Mouse (Mus musculus) CD4-positive, CD25-positive, alpha-beta regulatory T cell, adult 4 months (primary cell): Measurements from ENCODE around the gene Zfx. TPM values are rescaled to one million over a fixed set of nuclear protein-coding genes. Genes with fewer than 3 reads are reported as not detected.

Experiments used
- ATAC-seq: one replicate; pipeline ENCODE4 v1.8.0; 2017
- polyA plus RNA-seq, 2 experiments: library from polyadenylated mRNA; unstranded; fragments of 100-300 nt; shearing (Covaris generic); gene quantifications; one replicate each; pipeline ENCODE4 v1.2.1; 2017

Zfx gene
- polyA plus RNA-seq: 10 to 100 TPM; 28.9 to 32.5 TPM

DNA sequence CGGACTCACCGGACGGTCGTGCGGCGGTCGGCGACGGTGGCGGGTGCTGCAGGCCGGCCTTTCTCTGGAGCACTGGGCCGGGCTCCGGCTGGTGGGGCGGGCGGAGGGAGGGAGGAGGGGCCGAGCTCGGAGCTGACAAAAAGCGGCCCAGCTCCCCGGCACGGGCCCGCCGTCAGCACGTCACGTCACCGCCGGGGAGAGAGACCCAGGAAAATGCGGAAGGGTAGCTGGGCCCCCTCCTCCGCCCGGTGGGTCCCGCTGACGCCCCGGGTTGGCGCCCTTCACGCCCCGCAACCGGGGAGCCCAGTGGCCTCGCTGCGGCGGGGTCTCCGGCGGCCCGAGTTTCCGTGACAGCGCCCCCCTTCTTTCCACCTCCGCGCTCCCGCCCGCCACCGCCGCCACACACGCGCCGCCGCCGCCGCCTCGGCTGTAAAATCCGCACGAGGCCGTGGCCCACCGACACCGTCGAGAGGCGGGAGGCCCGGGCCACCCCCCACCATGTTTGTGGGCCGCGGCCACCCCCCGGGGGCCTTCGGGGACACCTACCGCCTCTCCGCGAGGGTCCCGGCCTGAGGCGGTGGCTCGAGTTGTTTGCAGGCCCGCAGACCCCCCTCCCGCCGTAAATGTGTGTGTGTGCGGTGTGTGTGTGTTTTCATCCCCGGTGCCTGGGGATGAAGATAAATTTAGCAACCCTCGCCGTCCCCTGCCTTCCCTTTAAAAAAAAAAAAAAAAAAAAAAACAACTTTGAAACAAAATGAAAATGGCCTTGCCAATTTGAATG, at the start of gene Zfx:
Gene Zfx, minus strand, starts transcription at position 644 of the 781 bp plus-strand sequence.
- ATAC-seq: peak; percentile 27

DNA sequence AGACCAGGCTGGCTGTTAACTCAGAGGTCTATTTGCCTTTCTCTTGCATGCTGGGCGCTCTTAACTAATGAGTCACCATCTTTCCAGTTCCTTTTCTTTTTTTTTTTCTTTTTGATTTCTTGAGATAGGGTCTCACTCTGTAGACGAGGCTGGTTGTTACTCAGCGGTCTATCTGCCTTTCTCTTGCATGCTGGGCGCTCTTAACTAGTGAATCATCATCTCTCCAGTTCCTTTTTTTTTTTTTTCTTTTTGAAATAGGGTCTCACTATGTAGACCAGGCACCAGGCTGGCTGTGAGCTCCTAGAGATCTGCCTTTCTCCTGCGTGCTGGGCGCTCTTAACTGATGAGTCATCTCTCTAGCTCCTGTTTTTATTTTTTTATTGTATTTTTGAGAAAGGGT, 45.8 kb upstream of the Zfx start:
- peak; percentile 43 for ATAC-seq

DNA sequence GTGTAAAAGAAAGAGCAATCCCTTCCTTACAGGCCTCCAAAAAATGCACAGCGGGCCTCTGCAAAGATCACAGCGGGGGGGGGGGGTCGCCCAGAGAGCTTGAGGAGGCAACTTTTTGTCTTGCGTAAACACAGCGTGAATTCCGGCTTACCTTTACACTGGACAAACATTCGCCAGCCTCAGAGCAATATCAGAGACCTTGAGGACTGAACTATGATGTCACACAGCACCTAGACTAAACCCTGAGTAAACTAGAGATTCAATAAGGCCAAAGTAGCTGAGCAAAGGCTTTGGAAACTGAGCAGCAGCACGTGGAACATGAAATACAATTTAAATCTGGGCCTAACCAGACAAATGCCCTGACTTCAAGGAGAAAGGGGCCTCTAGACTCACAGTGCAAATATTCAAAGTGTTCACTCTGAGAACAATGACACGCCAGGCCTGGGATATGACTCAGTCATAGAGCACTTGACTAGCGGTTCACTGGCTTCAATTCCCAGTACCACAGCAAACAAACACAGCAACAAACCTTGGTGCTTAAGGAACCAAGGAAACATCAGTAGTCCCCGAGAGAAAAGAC, 28.8 kb upstream of the Zfx start:
- ATAC-seq: no peak

DNA sequence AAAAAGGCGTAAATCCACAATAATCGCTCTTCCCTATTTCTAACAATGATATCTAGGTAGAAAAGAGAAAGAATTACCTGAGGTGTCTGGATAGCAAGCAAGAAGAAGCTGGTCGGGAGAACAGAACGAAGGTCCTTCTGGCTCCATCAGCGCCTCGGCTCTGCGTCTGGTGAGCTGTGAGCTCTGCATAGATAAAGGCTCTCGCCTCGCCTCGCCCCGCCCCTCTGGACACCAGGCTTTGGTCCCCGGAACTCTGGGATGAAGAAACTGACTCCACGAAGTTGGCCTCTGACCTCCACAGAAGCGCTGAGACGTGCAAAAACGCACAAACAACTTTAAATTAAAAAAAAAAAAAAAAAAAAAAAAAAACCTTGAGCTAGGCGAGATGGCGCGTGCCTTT, 27.0 kb upstream of the Zfx start:
- ATAC-seq: no peak

DNA sequence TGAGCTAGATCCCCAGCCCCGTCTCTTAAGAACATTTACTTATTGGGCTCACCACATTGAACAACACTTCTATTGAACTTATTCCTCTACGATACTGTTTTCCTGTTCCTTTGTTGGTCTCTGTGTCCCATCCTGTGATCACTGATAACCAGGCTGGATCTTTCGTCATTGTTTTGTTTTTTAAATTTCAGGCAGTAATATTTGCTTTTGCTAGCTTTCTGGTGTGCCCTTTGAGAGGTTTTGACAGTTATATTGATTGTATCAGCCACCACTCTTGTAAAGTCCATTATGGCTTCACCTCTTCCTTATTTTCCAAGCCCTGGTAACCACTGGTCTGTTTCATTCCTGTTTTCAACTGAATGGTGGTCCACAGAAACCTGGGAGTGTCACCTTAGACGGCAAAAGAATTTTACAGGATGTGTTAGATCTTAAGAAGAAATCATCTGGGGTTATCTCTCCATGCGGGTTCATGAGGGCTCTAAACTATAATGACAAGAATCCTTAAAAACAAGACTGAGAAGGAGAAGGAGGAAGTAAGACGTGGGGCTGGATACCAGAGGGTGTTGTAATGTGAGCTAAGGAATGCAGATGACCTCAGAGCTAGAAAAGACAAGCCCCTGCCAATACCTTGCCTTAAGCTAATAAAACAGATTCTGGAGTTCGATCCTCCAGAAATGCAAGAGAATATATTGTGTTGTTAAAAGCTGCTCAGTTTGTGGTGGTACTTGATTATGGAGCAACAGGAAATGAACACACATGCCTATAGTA, 18.7 kb upstream of the Zfx start:
- no peak for ATAC-seq

DNA sequence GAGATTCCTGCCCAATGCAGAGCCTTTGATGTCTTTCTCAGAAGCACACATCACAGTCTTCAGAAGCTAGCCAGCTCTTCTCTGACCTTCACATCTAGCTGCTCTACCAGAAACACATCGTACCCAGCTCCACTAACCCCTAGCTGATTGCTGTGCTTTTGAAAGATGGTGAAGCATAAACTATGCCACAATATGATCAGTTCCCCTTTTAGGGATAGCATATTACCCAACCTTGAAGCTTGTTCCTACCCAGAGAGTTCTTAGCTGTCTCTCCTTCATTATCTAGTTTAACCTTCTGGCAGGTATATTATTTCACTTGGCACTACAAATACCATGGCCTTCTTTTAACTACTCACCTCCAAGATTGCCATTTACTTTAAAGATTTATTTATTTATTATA, 16.6 kb upstream of the Zfx start:
- no peak for ATAC-seq

DNA sequence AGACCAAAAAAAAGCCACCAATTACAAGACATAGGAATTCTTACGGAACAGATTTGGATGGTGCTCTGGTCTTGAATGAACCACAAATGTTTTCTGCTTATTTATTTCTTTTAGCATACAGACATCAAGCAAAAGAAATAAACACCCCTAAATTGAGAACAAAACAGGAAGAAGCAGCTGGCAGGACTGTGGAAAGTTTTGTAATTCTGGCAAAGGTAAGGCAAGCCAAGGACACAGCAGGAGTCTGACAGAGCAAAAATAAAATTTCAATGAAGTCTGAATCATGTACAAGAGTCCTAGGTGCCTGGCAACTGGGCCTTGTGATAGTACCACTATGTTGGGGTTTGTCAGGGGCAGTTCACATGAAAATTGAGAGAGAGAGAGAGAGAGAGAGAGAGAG, 14.8 kb upstream of the Zfx start:
- ATAC-seq: no peak

DNA sequence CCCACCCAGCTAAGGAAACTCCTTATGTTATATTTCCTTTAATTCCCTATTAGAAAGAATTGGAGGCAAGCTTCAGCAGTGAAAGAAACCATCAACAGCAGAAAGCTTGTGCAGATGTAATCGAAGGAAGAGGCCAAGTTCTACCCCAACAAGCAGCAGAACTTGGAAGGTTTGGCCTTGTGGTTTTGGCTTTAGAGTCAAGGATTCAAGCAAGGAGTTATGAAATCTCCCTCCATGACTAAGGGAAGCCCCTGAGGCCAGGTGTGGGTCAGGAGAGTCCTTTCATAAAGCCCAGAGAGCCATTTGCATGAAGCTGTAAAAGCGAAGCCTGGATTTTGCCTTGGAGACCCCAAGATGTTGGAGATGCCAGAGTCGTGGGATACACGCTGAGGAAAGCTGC, 11.6 kb upstream of the Zfx start:
- no peak for ATAC-seq

DNA sequence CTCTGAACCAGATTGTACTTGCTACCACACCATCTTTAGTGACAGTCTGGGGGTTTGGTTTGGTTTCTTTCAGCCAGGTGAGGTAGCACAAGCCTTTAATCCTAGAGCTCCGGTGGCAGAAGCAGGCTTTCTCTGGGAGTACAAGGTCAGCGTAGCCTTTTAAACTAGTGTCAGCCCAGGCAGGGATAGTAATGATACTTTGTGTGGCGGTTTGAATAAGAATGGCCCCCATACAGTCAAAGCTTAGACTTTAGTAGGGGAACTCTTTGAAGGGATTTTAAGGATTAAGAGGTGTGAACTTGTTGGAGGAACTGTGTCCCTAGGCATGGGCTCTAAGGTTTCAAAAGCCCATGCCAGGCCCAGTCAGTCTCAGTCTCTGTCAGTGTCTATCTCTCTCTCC, 10.0 kb upstream of the Zfx start:
- no peak for ATAC-seq

DNA sequence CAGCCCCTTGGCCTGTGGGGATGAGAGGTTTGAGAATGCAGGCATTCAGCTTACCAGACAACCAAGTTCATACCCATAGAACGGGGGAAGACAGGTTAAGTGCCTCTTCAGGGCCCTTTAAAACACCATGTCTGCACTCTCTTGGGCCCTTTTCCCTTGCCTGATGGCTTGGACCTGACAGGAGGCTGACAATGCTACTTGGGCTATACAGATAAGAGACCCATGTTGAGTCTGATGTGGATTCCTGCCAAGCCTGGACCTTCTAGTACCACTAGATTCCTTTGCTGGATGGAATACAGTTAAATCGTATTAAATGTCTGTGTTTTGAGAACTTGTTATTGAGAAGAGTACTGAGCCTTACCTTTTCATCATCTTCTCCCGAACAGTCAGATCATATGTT, 8.7 kb upstream of the Zfx start:
- no peak for ATAC-seq

DNA sequence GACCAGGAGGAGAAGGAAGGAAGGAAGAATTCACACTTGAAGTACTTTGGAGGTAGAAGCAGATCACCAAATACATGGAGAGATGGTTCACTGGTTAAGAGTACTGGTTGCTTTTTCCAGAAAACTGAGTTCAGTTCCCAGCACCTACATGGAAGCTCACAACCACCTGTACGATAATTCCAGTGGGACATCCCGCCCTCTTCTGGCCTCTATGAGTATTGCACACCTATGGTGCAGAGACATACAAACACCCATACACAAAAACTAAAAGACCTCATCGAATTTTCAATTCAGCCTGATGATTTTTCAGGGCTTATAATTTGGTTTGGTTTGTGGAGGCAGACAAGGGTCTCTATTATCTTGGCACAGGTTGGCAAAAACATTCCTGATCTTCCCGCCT, 6.2 kb upstream of the Zfx start:
- ATAC-seq: no peak

DNA sequence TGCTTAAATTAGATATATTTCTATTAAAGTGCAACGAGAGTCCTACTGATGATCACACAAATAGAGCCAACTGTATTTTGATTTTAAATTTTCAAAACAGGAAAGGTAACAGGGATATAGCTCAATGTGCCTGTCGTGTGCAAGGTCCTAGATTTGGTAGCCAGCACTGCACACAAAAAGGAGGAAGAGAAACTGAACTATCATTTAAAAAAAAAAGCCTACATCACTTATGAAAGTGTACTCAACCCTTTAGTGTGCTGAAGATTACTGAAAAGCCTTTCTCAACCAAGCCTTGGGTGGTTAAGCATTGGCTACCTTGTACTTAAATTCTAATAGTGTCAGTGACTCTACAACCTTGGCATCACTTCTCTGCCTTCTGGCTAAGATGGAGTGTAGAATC, 2.4 kb upstream of the Zfx start:
- no peak for ATAC-seq

DNA sequence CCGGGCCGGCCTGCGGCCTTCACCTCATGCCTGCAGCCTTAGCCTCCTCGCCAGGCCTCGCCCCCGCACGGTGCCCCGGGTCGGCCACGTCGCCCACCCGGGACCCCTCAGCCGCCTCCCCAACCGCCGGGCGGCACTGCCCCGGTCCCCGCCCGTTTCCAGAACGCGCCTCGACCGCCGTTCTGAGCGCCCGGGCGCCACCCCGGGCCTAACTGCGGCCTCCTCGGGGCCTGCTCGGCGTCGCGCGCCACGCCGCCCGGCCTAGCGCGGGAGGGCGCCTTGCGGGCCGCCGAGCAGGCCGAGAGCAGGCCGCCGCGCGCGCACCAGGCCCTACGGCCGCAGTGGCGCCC, 818 bp downstream of the Zfx start:
- peak; percentile 26 for ATAC-seq

DNA sequence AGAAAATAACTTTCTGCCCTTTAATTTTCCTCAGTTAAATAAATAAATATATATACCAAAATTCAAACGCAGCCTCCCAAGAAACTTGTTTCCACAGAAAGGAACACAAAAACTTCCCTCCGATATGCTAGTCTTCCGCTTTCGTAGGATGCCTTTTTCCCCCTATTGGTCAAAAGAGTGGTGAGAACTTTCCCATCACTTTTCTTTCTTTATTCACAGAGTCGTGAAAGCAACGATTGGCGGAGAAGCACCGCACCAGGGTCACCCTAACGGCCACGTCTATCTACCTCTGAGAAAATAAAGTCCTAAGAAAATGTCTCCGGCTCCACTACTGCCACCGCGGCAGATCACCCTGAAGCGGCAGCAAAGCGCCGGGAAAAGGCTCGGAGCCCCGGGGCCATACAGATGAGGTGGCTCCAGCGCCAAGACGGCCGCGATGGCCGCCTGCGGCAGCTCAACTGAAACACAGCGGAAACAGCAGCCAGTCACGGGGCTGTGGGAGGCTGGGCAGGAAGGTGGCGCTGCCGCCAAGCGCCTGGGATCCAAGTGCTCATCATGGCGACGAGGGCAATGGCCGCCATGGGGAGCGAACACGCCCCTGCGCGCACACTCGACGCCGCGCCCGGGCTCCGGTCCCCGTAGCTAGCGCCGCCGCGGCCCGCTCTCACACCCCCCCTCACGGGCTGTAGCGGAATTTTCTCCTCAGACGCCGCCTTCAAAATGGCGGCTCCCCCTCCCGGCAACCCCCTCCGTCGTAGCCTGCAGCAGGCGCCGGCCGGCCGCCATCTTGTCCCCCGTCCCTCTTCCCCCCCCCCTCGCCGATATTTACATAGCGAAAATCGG, 1.4 kb downstream of the Zfx start:
- peak; percentile 73 for ATAC-seq

DNA sequence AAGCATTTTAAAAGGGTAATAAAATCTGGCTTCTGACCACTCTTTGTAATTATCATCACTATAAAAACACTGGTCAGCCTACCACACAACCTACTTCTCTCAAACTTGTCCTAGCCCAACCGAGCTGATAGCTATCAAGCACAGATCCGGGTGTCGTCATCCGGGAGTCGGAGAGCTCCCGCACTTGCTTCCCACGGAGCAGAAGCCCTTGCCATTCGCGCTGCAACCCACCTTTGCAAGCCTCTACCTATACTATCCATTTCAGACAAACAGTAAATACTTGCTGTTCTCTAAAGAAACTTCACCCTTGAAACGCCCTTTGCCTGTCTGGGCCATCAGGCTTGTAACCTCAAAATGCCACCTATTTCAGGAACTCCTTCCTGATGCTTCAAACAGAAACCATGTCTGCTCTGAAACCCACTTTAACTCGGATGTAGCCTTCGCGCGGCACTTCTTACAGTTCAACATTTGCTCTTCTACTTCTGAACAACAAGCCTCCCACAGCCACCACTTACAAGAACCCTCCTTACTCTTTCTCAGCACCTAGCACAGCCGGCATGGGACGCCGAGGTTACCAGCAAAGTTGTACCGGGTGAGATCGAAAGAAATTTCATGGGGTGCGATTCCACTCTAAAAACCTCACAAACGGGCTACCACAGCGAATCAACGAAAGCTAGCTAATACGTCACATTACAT, 2.2 kb downstream of the Zfx start:
- peak; percentile 22 for ATAC-seq

DNA sequence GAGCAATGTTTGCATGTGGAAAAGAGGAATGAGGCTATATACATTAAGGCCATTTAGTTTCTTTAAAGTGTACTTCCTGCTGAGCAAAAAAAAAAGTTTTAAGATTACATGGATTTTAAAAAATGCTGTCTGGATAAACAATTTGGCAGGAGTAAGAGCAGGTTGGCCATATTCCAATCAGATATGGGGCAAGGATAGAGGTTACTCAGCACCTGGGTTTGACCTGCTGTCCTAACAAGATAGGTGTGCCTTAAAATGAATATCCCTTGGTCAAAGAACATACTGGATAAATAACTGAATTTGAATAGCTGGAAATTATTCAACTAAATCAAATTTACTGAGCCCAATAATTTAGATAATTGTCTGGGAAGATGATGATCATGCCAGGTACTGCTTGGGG, 5.2 kb downstream of the Zfx start:
- ATAC-seq: no peak

DNA sequence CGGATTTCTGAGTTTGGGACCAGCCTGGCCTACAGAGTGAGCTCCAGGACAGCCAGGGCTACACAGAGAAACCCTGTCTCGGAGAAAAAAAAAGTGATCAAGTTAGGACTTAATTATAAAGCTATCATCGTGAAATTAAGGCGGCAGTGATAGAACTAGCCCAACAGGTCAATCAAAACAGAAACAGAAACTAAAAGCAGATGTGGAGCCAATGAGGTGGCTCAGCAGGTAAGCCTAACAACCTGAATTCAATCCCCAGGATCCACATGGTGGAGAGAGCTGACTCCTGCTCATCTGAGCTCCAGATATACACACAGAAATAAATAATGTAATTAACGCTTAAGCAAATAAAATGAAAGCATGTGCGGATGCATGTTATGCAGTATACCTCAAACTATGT, 7.6 kb downstream of the Zfx start:
- ATAC-seq: peak; percentile 84

DNA sequence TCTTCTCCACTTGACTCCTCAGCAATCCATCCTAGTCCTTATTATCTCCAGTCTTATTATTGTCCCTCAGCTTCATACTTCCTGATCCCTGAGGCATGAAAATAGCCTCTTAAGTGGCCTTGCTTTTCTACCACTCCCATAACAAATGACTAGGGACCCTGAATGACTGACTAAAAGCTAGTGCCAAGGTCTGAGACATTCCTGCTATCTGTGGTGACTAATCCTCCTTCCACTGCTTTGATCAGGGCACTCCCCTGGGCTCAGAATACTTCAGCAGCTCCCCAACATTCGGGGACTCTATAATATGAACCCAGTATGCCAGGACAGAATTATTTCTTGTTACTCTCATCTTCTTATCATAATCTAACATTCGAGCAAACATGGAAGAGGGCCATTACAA, 17.5 kb downstream of the Zfx start:
- no peak for ATAC-seq

DNA sequence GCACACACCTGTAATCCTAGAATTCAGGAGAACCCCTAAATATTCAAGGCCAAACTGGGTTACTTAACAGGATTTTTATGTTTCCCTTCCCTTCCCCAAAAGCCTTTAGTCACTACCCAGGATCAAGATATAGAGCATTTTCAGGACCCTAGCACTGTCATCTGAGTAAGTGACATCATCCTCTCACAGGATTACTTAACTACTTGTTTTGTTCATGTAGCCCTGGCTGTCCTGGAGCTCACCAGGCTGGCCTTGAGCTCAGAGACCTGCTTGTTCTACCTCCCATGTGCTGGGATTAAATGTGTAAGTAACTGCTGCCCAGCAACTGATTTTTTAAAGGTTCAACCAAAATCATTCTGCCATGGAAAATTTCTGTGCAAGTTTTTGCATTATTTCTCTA, 20.6 kb downstream of the Zfx start:
- no peak for ATAC-seq

DNA sequence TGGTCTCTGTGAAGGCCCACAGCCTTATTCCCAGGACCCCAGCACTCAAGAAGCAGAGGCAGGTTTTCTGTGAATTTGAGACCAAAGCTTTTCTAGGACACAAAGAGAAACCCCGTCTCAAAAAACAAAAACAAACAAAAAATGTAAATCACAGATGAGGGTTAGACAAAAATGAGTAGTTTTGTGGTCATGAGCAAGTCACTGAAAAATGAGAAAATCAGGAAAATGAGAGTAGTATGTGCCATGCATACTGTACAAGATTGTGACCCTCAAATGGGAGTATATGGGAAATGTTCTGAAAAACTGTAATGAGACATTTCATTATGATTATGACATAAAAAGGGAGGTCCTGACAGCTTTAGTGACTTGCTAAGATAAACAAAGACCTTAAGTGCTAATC, 22.9 kb downstream of the Zfx start:
- ATAC-seq: no peak

DNA sequence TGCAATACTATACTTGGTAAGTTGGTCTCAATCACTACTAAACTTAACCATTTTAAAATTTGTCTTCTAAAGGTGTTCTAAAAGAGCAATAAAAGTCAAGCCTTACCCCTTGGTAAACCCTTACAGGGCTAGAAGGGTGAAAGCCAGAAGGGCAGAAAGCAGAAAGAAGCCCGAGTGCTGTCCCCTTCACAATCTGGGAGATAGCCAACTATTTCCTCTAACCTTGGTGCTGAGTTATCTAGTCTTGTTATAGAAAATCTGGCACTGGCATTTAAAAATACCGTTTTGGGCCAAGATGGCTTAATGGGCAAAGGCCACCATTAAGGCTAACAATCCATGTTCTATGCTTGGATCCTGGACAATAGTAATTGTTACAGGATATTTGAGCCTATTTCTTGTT, 32.5 kb downstream of the Zfx start:
- no peak for ATAC-seq

DNA sequence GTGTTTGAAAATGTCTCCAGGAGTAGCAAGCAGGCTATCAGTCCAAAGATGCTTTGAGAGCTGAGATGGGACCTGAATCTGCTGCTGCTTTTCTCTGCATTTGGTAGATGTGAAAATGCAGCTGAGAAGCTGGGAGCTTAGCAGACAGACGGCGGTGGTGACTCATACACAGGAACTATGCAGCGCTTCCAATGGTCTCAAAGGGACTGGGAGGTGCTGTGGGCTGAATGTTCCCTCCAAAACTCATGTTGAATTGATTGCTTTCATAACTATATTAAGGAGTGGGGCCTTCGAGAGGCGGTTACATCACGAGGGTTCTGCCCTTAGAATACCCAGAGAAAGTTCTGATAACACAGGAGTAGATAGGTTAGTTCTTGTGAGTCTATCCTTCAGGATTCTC, 62.3 kb downstream of the Zfx start:
- no peak for ATAC-seq

DNA sequence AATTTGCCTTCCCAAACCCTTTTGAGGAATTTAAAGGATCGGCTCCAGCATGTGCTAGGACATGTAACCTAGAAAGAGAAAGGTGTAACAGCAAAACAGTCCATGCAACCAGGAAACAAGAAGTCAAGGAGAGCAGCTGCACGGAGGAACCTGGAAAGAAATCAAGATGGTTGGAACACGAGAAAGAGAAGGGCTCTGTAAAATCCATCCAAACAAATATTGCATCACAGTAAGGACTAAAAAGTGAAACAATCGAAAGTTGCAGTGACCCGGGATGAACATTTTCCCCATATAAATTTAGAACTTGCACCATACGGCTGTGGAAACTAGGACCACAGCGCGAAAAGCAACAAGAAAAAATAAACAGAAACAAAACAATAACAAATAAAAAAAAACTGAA, 62.8 kb downstream of the Zfx start:
- ATAC-seq: no peak
